Mouse (Mus musculus) neural tube, postnatal 0 days (tissue): ENCODE data around the gene Insr. TPM values are rescaled to one million over a fixed set of nuclear protein-coding genes. Genes with fewer than 3 reads are reported as not detected.

Source experiments
- microRNA-seq: library from miRNA; unstranded; fragments of <30 nt; microRNA quantifications from one replicate; pipeline ENCODE4, GENCODE M21; 2016
- polyA plus RNA-seq: library from polyadenylated mRNA; unstranded; fragments of >200 nt; fragmentation: Nextera tagmentation; extraction: Ambion mirVana; gene quantifications from 2 replicates; pipeline ENCODE4 v1.2.1, GENCODE M21; 2015

Insr gene
- polyA plus RNA-seq = 34.6 and 40.9 TPM in 2 replicates

GRCm38 (mm10) chr8:3278934-3279720 lies at the start of gene Insr:
TSS of gene Insr (minus strand) at chr8:3279617.

Small RNAs within 50 kb of the gene (microRNA-seq; reads per million reads assigned to microRNA genes)
- gene Gm25775 = not detected

Other genes starting within 250 kb of the Insr start
- gene A430078G23Rik, start 73.8 kb upstream of the Insr start, polyA plus RNA-seq = 0.17 TPM in 1 of 2 replicates, not detected in the other
- gene Arhgef18, start 113.4 kb upstream of the Insr start, polyA plus RNA-seq = 6.7 and 8.3 TPM in 2 replicates
- gene Pex11g, start 188.1 kb upstream of the Insr start, polyA plus RNA-seq = 2.4 and 3.3 TPM in 2 replicates
- gene Tex45, start 191.2 kb upstream of the Insr start, polyA plus RNA-seq = 0.67 and 1.0 TPM in 2 replicates
- gene Zfp358, start 213.5 kb upstream of the Insr start, polyA plus RNA-seq = 44.1 and 45.6 TPM in 2 replicates
- 81.0 and 92.5 TPM in 2 replicates for gene Mcoln1, start 220.8 kb upstream of the Insr start, polyA plus RNA-seq
- gene Pnpla6, start 235.8 kb upstream of the Insr start, polyA plus RNA-seq = 40.4 and 43.1 TPM in 2 replicates